Mouse (Mus musculus): ENCODE data around the gene Pbld2. TPM values are rescaled to one million over a fixed set of nuclear protein-coding genes. Genes with fewer than 3 reads are reported as not detected.
A peak's percentile ranks its signal among the peaks of the same experiment; 100 is the strongest.

Pbld2 gene
- total and polyA plus RNA-seq, 2 experiments from 2014 or later, result 1.2 TPM; not detected in 1

GRCm38 (mm10) chr10:63065988-63066387, 41.9 kb downstream of the Pbld2 start:
- 5% methylated on average over 5 of the region's 5 CpGs for WGBS
- ATAC-seq (ENCODE audit: low FRiP score), result peak; percentile 63; the same call in 1 of the 2 replicates

GRCm38 (mm10) chr10:63086304-63086703, 62.2 kb downstream of the Pbld2 start:
- no peaks in the 10 kb centered on the region for H3K9me3 ChIP-seq (ENCODE audit: low read length)
- no peak overlapping the region for H3K4me2 ChIP-seq (ENCODE audit: low read depth, low read length, poor library complexity, severe bottlenecking)
- no peak for ATAC-seq (ENCODE audit: low FRiP score)
- H3K27me3 ChIP-seq (ENCODE audit: insufficient read depth, low read length), result no peaks in the 10 kb centered on the region
- H3K27ac ChIP-seq (ENCODE audit: low read depth, low read length), result no peak overlapping the region
- no peak for TF ChIP-seq CTCF (IDR thresholded peaks at IDR 0.05)
- H3K9ac ChIP-seq (replicated peaks; ENCODE audit: low read length, poor library complexity, severe bottlenecking), result no peak overlapping the region
- 89% methylated on average over 10 of the region's 10 CpGs for WGBS
- no peak overlapping the region for H3K4me3 ChIP-seq (ENCODE audit: low read depth, low read length)
- H3K4me1 ChIP-seq (ENCODE audit: insufficient read depth, low read length), result 0 out of 2 replicates have a peak, but pooled peaks cover 4% of the 10 kb centered on the region
- no peak for DNase-seq (ENCODE audit: low spot score)
- no peaks in the 10 kb centered on the region for H3K36me3 ChIP-seq (ENCODE audit: insufficient read depth, low read length)

More at GRCm38 (mm10) chr10:63065988-63066387, 41.9 kb downstream of the Pbld2 start:
- TF ChIP-seq CTCF (IDR thresholded peaks at IDR 0.05), result peak; percentile 92
- H3K36me3 ChIP-seq (ENCODE audit: insufficient read depth, low read length), result no peaks in the 10 kb centered on the region
- no peak overlapping the region for H3K27ac ChIP-seq (ENCODE audit: low read depth, low read length)
- no peak overlapping the region for H3K9ac ChIP-seq (replicated peaks; ENCODE audit: low read length, poor library complexity, severe bottlenecking)
- no peak overlapping the region for H3K4me2 ChIP-seq (ENCODE audit: low read depth, low read length, poor library complexity, severe bottlenecking)
- peak; percentile 88 for DNase-seq (ENCODE audit: low spot score)
- no peaks in the 10 kb centered on the region for H3K9me3 ChIP-seq (ENCODE audit: low read length)
- no peak overlapping the region for H3K4me3 ChIP-seq (ENCODE audit: low read depth, low read length)
- H3K4me1 ChIP-seq (ENCODE audit: insufficient read depth, low read length), result no peaks in the 10 kb centered on the region
- no peaks in the 10 kb centered on the region for H3K27me3 ChIP-seq (ENCODE audit: insufficient read depth, low read length)

- Histone ChIP-seq H3K27ac (ENCODE audit: low read depth, low read length) (no peak overlapping the region), H3K4me2 (ENCODE audit: low read depth, low read length, poor library complexity, severe bottlenecking) (peak overlapping the region; percentile 50), H3K4me3 (ENCODE audit: low read depth, low read length) (peak overlapping the region; percentile 25), H3K4me1 (ENCODE audit: insufficient read depth, low read length) (0 out of 2 replicates have a peak, but pooled peaks cover 4% of the 10 kb centered on the region), H3K9me3 (ENCODE audit: low read length) (no peaks in the 10 kb centered on the region), H3K36me3 (ENCODE audit: insufficient read depth, low read length) (no peaks in the 10 kb centered on the region), H3K27me3 (ENCODE audit: insufficient read depth, low read length) (no peaks in the 10 kb centered on the region), H3K9ac (replicated peaks; ENCODE audit: low read length, poor library complexity, severe bottlenecking) (peak overlapping the region; percentile 29; the same call in 1 of the 2 replicates)
- DNase-seq (ENCODE audit: low spot score) (peak; percentile 8), ATAC-seq (ENCODE audit: low FRiP score) (no peak)
- no peak for TF ChIP-seq CTCF (IDR thresholded peaks at IDR 0.05)
- 26% methylated on average over 8 of the region's 8 CpGs for WGBS
Observed at GRCm38 (mm10) chr10:63089103-63089757, 65.1 kb downstream of the Pbld2 start.

- Histone ChIP-seq H3K9me3 (ENCODE audit: low read length) (no peaks in the 10 kb centered on the region), H3K4me2 (ENCODE audit: low read depth, low read length, poor library complexity, severe bottlenecking) (peak overlapping the region; percentile 50), H3K9ac (replicated peaks; ENCODE audit: low read length, poor library complexity, severe bottlenecking) (peak overlapping the region; percentile 29; the same call in 1 of the 2 replicates), H3K36me3 (ENCODE audit: insufficient read depth, low read length) (no peaks in the 10 kb centered on the region), H3K4me1 (ENCODE audit: insufficient read depth, low read length) (0 out of 2 replicates have a peak, but pooled peaks cover 4% of the 10 kb centered on the region), H3K27me3 (ENCODE audit: insufficient read depth, low read length) (no peaks in the 10 kb centered on the region), H3K4me3 (ENCODE audit: low read depth, low read length) (peak overlapping the region; percentile 25), H3K27ac (ENCODE audit: low read depth, low read length) (no peak overlapping the region)
- DNase-seq (ENCODE audit: low spot score) (peak; percentile 58), ATAC-seq (ENCODE audit: low FRiP score) (no peak; the same call in 1 of the 2 replicates)
- TF ChIP-seq CTCF (IDR thresholded peaks at IDR 0.05), result no peak
- 3% methylated on average over 26 of the region's 26 CpGs for WGBS
Observed at GRCm38 (mm10) chr10:63089758-63090571, 65.8 kb downstream of the Pbld2 start.

GRCm38 (mm10) chr10:63091915-63092314, 67.8 kb downstream of the Pbld2 start:
- Histone ChIP-seq H3K27ac (ENCODE audit: low read depth, low read length) (no peak overlapping the region), H3K4me1 (ENCODE audit: insufficient read depth, low read length) (0 out of 2 replicates have a peak, but pooled peaks cover 4% of the 10 kb centered on the region), H3K4me3 (ENCODE audit: low read depth, low read length) (no peak overlapping the region), H3K9me3 (ENCODE audit: low read length) (no peaks in the 10 kb centered on the region), H3K36me3 (ENCODE audit: insufficient read depth, low read length) (no peaks in the 10 kb centered on the region), H3K27me3 (ENCODE audit: insufficient read depth, low read length) (no peaks in the 10 kb centered on the region), H3K4me2 (ENCODE audit: low read depth, low read length, poor library complexity, severe bottlenecking) (no peak overlapping the region), H3K9ac (replicated peaks; ENCODE audit: low read length, poor library complexity, severe bottlenecking) (no peak overlapping the region)
- no peak for DNase-seq (ENCODE audit: low spot score)
- no peak for ATAC-seq (ENCODE audit: low FRiP score)
- TF ChIP-seq CTCF (IDR thresholded peaks at IDR 0.05), result no peak
- 81% methylated on average over 7 of the region's 7 CpGs for WGBS

Data from midbrain, postnatal 0 days (tissue).